Mouse (Mus musculus): Measurements from ENCODE around the gene D8Ertd738e.
A peak's percentile ranks its signal among the peaks of the same experiment; 100 is the strongest.

D8Ertd738e gene

DNA sequence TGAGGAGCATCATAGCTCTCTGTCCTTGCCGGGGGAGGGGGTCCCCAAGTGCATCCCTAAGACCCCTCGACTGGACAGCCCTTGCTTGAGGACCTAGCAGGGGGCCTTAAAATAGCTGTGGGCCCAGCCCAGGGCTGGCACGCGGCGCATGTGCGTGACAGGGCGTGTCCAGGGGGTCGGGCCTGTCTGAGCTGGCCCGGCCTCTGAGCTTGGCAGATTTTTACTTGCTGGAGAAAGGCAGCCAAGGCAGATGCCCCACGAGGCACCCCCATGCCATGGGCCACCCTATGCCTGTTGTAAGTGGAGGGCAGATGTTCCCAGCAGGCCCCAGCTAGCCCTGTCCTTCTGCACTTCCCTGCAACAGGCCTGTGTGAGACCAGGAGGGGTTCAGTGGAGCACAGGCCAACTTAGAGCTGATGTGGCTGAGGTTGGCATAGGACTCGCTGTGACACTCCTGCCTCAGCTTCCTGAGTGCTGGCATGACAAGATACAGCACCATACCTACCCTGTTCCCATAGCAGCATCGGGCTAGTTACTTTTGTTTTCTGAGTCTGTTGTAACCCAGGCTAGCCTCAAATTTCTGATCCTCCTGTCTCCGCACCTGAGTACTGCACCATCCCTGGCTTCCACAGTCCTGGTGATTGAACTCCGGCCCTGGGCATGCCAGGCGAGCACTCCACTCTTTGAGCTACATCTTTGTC is 47.8 kb downstream of the D8Ertd738e start:
- DNase-seq: peak; percentile 46

DNA sequence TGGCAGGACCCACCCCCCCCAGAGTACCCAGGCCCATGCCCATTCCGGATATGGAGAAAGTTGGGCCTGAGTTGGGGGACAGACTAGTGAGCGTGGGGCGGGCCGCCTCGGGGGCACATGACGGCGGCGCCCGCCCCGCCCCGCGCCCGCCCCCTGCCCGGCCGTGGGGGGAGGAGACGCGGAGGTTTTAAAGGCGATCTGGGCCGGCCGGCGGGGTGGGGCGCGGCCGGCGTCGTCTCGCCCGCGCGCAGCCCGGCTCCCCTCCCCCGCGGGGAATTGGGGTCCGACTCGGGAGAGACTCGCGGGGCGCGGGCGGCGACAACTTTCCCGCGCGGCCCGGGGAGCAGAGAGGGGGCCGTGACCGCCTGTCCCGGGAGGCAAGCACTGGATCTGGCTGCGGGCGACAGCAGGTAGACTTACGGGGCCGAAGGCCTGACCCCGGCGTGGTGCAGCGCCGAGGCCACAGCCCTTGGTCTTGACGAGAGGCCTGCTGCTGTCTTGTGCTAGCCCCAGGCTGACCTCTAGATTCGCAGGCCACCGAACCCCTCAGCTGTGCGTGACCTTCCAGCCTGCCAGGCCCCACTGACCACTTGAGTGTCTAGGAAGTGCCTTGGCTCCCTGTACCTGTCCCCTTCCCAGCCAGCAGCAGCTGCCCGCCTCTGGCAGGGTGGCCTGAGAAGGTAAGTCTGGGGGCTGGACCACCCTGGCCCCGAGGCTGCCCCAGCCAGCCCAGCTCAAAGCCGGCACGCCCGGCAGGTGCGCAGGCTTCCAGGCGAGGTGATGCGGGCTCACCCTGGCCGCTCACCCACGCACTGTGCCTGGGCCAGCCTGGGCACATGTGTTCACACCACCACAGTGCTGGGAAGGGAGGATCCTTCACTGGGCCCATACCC is 48.6 kb downstream of the D8Ertd738e start:
- peak; percentile 71 for DNase-seq

DNA sequence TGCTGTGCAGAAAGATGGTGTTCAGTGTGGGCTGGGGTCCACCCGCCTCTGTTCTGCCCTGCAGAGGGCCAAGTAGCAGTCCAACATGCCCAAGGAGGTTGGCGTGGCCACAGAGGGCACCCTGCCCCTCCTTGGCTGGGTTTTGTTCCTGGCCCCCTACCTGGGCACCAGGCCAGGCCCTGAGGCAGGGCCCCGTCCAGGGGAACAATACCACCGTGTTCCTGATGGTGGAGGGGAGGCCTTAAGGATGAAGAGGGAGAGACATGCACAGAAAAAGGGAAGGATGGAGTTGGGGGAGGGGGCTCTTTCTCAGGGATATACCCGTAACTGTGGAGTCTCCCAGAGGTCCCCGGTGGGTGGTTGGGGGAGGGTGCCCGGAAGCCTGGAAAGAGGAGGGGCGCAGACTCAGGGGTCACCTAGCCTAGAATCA is 49.4 kb downstream of the D8Ertd738e start:
- DNase-seq: peak; percentile 45

DNA sequence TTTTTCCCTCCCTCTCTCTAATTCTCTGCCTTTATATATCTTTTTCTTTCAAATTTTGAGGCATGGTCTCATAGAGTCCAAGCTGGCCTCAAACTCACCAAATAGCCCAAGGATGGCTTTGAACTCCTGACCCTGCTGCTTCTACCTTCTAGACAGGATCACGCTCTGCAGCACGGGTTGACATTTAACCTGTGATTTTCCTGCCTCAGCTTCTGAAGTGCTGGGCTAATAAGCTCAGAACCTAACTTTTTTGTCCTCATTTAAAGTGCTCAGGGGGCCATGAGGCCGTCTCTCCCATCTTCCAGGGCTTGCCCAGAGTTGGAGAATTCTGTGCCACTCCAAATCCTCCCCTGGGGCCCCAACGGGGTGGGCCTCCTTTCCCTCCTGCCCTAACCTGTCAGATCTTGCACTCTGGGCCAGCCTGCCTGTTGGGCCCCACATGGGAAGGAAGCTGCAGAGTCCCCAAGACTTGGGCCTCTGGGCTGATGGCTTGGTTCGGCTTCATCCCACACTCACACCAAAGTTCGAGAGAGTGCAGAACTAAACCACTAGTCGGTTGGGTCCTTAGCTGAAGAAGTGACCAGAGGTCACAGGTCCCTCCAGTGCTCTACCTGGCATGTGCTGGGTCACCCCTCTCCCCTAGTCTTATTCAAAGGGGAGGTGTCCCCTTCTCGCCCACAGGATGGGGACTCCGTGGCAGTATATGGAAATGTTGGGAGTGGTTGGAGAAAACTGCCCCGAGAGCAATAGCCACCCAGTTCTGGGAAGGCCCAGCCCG is 50.0 kb downstream of the D8Ertd738e start:
- peak; percentile 46 for DNase-seq

DNA sequence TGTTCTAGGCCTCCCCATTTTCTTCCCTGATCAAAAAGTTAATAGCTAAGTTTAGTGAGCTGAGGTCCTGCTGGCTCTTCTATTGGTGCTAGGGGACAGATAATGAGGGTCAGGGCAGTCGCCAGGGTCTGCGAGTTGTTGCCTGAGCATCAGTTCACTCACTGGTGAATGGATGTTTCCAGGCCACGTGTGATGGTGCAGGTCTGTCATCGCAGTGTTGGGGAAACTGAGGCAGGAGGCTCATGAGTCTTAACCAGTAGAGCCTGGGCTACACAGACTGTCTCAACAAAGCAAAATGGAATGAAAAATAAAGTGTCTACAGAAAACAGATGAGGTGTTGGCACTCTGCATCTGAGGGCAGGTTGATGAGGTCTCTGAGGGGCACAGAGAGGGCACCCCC is 50.6 kb downstream of the D8Ertd738e start:
- peak; percentile 34 for DNase-seq

DNA sequence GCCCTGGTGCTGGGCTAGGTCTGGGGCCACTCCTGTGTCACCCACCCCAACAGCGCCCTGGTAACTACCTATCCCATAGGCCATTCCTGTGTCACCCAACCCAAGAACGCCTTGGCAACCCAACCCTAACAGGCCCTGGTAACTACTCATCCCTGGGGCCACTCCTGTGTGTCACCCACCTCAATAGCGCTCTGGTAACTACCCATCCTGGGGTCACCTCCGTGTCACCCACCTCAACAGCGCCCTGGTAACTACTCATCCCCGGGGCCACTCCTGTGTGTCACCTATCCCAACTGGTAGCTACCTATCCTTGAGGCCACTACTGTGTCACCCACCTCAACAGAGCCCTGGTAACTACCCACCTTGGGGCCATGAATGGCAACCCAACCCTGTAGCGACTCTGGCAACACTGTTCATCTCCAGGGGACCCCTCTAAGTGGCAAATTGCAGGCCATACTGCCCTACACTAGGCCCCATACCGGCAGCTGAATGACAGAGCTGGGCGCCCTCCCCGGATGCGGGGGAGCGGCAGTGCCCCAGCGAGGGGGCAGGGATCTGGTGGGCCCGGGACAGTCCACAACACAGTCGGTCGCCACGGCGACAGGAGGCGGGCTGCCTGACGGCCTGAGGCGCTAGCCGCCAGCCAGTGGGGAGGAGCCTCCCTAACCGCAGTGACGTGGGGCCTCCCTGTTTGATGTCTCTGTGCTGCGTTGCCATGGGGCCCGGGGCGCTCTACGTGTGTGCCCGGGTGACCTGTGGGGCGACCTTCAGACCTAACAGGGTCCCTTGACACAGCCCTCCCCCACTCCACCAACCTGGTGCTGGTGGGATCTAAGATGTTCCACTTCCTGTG is 51.4 kb downstream of the D8Ertd738e start:
- DNase-seq: peak; percentile 93

DNA sequence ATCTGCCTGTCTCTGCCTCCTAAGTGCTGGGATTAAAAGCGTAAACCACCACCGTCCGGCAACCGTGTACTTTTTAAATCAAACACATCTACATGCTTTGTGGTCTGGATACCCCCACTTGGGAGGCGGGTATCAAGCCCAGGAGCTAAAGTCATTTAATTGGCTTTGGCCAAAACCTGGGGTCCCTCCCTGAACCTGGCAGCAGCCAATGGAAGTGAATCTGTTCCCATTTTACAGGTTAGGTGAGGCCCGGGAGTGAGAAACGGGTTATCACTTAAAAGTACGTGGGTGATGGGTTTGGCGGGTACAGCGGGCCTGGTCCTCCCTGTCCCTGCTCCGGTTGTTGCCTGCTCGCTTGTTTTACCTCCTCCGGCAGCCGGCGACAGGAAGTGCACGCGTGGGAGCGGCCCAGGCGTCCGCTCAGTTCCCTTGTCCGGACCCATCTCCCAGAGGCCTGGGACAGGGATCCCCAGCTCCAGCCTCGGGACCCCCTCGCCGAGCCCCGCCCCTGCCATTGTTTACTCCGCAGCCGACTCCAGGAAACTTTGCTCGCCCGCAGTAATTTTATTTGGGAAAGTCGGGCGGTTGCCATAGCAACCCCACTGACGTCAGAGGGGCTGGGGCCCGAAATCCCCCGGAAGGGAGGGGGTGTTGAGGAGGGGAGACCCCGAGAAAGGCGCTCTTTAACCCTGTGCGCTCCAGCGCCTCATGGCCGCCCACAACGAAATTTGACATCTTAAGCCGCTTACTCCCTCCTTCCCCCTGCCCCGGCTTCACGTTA is 52.2 kb downstream of the D8Ertd738e start:
- DNase-seq: peak; percentile 86

All from thymus, postnatal 4 days (tissue).